11 mouse cellular contexts compared by ENCODE assay signal in the genomic region with DNA sequence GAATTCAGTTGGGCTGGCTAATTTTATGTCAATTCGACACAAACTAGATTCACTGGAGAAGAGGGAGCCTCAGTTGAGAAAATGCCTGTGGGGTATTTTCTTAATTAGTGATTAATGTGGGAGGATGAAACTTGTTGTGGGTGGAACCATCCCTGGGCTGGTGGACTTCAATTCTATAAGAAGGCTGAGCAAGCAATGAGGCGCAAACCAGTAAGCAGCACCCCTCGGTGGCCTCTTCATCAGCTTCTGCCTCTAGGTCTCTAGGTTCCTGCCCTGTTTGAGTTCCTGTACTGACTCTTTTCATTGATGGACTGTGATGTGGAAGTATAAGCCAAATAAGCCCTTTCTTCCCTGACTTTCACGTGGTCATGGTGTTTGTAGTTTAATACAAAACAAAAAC.
"Had no signal": no experiment of that assay in that cellular context is flagged by ENCODE, and none has a peak within 500 bp of the region (broad histone marks: within the 10 kb centered on the region; RNA-seq: fewer than 3 reads in every experiment).

No protein-coding gene starts in this region.

- H3K4me3 ChIP-seq: kidney, embryonic 15.5 days; limb, embryonic 15.5 days; liver, embryonic 13.5 days; midbrain, embryonic 12.5 days; stomach, embryonic 15.5 days had no signal

- H3K9me3 ChIP-seq: kidney, embryonic 15.5 days; limb, embryonic 15.5 days; liver, embryonic 13.5 days; midbrain, embryonic 12.5 days; stomach, embryonic 15.5 days had no signal

- H3K4me2 ChIP-seq: kidney, embryonic 15.5 days; limb, embryonic 15.5 days; liver, embryonic 13.5 days; midbrain, embryonic 12.5 days; stomach, embryonic 15.5 days had no signal

- H3K27me3 ChIP-seq: kidney, embryonic 15.5 days; limb, embryonic 15.5 days; stomach, embryonic 15.5 days had no signal

- H3K27ac ChIP-seq: kidney, embryonic 15.5 days; limb, embryonic 15.5 days; liver, embryonic 13.5 days; midbrain, embryonic 12.5 days; stomach, embryonic 15.5 days had no signal

- H3K9ac ChIP-seq: kidney, embryonic 15.5 days; limb, embryonic 15.5 days; liver, embryonic 13.5 days; midbrain, embryonic 12.5 days; stomach, embryonic 15.5 days had no signal

- ATAC-seq: midbrain, embryonic 16.5 days had no signal

- DNase-seq: kidney, adult 2 months; layer of hippocampus, adult 9-11 months; layer of hippocampus, postnatal 36 days; liver, embryonic 13.5 days; thymus, adult 18-20 months; thymus, postnatal 25 days had no signal
